Mouse (Mus musculus): ENCODE measurements around the gene Vmp1. TPM values are rescaled to one million over a fixed set of nuclear protein-coding genes. Genes with fewer than 3 reads are reported as not detected.

The Vmp1 gene
- total RNA-seq, 2 experiments from 2014 or later = 75.0 to 79.6 TPM

GRCm38 (mm10) chr11:86678957-86679356, 4.7 kb downstream of the Vmp1 start:
- intact Hi-C loops (cut with DNase I) = no loop called here
- DNase-seq = no peak

DNA sequence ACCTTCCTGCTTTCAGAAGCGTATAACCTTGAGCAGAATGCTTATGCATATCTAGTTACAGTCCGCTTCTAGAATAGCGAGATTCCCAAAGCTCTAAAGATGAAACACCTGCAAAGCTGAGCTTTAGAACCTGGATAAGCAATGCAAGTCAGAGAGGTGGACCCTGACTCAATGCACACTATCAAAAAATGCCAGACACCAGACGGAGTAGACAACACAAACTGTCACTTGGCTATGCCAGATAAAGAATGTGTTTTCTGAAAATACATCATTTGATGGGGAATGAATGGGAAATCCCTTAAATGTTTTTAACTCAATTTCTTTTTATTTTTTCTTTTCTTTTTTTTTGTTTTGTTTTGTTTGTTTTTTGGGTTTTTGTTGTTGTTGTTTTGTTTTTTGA, 8.1 kb downstream of the Vmp1 start:
- intact Hi-C loops (cut with DNase I) = no loop called here
- DNase-seq = no peak

GRCm38 (mm10) chr11:86672772-86673171, 10.9 kb downstream of the Vmp1 start:
- intact Hi-C loops (cut with DNase I) = no loop called here
- no peak for DNase-seq

GRCm38 (mm10) chr11:86671041-86671675, 12.5 kb downstream of the Vmp1 start:
- DNase-seq = no peak
- intact Hi-C loops (cut with DNase I) = no loop called here

DNA sequence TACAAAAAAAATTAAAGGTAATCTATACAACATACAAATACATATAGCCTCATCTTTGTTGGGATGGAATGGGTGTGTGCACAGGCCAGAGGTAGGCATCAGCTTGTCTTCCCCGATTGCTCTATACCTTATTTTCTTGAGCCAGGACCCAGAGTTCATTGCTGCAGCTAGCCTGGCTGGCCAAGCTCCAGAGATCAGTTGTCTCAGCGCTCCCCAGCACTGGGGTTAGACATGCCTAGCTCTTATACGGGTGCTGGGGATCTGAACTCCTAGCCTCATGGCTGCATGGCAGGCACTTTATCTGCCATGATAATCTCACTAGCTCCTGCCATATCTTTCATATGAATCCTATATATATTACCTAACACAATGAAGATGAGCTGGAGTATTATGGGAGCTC, 15.5 kb downstream of the Vmp1 start:
- no peak for DNase-seq
- intact Hi-C loops (cut with DNase I) = no loop called here

DNA sequence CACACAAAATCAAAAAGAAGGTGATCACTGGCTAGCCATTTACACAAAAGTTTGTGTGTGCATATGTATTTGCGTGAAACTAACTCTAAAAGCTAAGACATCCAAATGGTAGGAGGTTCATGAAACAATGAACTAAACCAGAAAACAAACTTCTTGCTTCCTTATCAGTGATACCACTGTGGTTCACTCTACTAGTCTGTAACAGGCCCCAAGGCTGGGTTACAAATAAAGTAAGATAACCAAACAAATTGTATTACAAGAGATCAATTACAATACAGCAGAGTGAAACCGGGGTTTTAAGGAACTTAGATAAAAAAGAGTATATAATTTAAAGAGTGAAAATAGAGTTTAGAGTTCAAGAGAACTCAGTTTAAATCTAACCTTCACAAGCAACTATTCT, 16.1 kb downstream of the Vmp1 start:
- intact Hi-C loops (cut with DNase I) = no loop called here

DNA sequence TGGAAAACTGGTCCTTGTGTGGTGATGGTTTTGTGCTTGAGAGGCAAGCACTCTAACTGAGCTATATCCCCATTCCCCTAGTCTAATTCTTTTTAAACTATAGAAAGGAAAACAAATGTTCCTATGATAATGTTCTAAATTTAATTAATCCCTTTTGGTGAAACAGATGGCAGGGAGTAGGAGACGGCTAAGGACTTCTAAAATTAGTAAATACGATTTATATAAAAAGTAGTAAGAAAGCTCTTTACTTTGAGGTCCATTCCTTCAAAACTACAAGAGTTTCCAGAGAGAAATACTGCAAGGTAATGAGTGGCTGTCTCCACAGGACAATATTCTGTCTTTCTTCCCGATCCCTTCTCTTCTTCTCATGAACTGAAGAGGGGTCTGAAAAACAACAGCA, 19.2 kb downstream of the Vmp1 start:
- intact Hi-C loops (cut with DNase I) = no loop called here
- no peak for DNase-seq

More for the DNA sequence above, 16.1 kb downstream of the Vmp1 start:
- no peak for DNase-seq

DNA sequence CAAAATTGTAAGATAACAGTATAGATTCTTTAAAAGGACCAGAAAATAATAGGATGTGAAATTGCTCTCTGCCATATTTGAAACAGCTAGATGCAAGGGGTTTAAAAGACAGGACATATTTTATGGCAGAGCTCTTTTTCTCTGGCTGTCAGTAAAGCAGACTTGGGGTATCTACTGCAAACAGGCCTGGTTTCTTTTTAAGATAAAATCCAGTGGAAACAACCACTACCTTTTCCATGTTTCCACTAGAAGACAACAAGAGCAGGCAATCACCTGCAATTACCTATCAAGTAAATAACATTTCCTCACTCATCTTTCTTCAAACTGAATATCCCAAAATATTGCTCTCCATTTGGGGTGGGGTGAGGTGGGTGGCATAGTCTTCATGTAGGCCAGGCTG, 19.7 kb downstream of the Vmp1 start:
- intact Hi-C loops (cut with DNase I) = no loop called here
- DNase-seq = no peak

- DNase-seq = no peak
- intact Hi-C loops (cut with DNase I) = no loop called here
Observed at GRCm38 (mm10) chr11:86662986-86663895, 20.4 kb downstream of the Vmp1 start.

- intact Hi-C loops (cut with DNase I) = no loop called here
- DNase-seq = no peak
Observed at GRCm38 (mm10) chr11:86657863-86658262, 25.8 kb downstream of the Vmp1 start.

DNA sequence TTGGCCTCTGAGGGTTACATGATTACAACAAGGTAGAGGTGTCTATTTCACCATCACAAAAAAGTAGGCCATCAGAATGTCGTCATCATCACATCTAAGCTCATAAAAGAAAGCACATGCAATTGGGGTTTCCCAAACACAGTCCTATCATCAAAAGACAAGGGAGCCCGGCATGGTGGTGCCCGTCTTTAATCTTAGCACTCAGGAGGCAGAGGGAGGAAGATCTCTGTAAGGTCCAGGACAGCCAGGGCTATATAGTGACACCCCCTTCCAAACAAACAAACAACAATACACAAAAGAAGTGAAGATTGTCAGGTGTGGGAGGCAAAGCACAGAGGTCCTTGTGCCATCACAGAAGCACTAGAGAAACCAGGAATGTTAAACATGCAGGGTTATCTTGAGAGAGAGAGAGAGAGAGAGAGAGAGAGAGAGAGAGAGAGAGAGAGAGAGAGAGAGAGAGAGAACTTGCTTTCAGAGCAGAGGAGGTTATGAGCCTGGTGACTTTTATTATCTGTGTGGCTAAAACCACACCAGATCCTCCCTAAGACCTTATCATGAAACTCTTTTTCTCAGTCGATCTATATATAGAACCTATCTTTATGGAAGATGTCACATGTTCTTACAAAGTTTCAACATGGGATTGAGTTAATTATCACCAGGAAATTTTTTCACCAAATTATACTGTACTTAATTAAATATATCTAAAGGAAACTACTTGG, 26.6 kb downstream of the Vmp1 start:
- intact Hi-C loops (cut with DNase I) = no loop called here
- no peak for DNase-seq

DNA sequence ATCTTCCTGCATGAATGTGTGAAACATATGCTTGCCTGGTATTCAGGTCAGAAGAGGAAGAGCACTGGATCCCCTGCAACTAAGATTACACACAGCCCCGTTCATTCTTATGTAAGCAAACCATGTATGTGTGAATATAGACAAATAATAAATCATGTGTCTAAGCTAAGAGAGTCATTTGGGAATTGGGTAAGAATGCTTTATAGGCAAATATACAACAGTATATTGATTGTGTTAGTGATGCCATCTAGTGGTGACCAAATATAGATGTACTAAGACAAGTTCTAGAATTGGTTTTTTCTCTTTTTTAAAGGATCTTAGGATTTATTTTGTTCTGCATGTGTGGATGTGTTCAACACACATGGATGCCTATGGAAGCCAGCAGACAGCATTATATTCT, 28.0 kb downstream of the Vmp1 start:
- intact Hi-C loops (cut with DNase I) = no loop called here
- no peak for DNase-seq

DNA sequence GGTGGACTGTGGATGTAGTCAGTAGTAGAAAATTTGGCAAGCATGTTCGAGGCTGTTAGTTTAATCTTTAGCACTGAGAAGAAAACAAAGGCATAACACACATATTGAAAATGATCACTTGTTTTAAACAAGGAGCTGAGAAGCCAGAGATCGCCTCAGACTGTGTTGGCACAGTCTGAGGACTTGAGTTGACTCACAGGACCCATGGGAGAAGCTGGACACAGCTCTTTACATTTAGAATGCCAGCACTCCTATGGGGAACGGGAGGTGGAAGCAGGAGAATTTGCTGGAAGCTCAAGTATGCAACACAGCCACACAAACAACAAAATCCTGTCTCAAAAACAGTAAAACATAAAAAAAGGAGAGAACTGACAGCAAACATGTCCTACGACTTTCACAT, 29.5 kb downstream of the Vmp1 start:
- no peak for DNase-seq
- intact Hi-C loops (cut with DNase I) = no loop called here

- DNase-seq = no peak
- intact Hi-C loops (cut with DNase I) = loop anchor here (2.0 kb wide), 1 partner anchor 85 kb away; no protein-coding TSS in a partner anchor
Observed at GRCm38 (mm10) chr11:86653446-86653845, 30.2 kb downstream of the Vmp1 start.

DNA sequence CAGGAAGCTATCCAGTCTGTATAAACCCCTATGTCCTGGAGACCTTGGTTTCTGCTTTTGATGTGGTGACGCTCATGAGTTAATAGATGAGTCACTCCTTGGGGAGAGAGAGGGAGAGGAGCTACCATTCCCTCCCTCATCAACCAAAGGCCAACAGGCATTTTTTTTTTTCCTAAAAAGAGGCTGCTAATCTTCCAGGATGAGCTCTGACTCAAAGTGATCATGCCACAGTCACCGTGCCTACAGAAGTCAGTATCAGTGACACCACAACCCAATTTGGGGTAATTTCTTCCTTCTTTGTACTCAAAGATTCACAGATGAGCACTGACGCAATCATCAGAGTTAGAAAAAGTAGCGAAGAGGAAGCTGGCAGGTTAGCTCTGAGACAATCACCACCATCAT, 31.1 kb downstream of the Vmp1 start:
- DNase-seq = no peak
- intact Hi-C loops (cut with DNase I) = loop anchor here (2.0 kb wide), 1 partner anchor 84 kb away; no protein-coding TSS in a partner anchor

DNA sequence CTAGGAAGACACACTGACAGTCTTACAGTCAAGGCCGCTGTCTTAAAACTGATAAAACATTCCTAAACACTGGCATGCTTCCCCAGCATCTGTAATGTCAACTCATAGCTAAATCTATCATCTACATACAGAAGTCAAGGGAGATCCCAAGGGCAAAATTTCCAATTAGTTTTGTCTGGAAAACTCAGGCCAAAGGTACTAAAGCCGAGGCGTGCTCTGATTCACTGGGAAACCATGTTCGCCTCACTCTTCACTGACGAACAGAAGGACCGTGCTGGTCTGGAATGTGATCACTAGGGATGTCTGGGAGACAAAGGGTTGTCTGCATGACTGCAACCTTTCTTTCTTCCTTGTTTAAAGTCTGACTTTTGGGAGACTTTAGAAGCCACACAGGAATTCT, 33.0 kb downstream of the Vmp1 start:
- intact Hi-C loops (cut with DNase I) = no loop called here
- DNase-seq = no peak

DNA sequence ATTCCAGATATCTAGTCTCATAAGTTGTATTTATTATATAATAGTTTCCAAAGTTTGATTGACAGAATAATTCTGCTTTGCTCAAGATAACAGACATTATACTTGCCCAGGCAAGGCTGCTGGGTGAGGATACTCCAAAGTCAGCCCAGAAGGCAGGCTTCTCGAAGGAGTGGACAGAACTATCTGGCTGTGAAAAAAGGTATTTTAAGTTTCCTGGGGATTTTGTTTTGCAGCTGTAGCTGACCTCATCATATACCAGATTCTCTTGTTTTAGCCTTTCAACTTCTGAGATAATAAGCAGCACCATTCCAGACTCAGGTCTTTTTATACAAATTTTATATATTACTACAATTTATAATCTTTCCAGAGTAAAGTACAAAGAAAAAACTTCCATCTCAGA, 34.1 kb downstream of the Vmp1 start:
- intact Hi-C loops (cut with DNase I) = no loop called here
- DNase-seq = no peak

DNA sequence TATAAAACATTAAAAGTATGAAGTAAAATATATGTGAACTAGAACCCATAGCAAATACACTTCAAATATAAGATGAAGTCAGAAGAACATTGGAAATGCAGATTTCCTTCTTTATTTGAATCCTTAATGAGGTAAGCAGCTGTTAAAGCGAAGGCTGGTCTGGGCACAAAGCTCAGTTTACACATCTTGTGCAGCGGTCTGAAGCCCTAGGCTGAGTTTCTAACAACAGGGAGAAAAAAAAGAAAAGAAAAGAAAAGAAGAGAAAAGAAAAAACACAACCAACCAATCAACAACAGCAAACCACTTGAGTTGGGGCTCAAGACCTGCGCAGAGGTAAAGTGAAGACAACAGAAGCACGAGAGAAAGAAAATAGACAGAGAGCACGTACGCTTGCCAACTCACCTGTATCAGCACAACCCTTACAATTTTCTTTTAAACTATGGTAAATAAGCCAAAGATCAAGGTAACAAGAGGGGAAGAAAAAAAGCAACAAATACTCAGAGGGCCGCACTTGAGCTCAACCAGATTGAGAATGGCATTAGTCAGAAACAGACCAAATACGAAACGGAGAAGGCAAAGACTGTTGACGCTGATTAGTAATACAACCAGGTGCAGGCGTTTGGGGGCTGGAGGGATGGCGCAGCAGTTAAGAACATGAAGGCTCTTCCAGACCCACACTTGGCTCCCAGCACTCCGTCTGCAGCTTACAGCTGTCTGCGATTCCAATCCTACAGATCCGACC, 35.8 kb downstream of the Vmp1 start:
- DNase-seq = no peak
- intact Hi-C loops (cut with DNase I) = no loop called here

- DNase-seq = no peak
- intact Hi-C loops (cut with DNase I) = no loop called here
Observed at GRCm38 (mm10) chr11:86646885-86647459, 36.7 kb downstream of the Vmp1 start.

DNA sequence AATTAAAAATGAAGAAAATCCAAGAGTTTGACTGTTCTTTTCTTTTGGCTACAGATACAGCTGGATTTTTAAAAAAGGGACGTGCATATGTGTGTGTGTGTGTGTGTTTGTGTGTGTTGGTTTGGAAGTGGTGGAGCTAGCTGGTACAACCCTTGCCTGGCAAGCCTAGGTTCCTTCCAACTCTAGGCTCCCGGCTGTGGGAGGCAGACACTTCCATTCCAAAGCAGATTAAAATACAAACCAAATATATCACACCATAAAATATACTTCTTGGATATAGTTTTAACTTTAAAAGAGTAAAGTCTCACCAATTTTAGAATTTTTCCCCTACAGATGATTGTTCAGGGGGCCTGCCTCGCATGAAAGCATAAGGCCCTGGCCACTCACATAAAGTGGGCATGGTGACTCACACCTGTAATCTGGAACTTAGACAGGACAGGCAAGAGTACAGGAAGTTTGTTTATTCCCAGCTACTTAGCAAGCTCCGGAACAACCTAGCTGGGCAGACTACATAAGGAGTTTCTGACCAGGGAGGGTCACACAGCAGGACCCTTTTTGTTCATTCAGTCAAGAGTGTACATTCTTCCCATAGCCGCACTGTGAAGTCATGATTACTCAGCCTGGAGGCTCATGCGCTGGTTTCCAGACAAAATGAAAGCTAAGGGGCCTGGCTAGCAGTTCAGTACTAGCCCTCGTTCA, 37.4 kb downstream of the Vmp1 start:
- intact Hi-C loops (cut with DNase I) = no loop called here
- no peak for DNase-seq
